Mouse (Mus musculus) small intestine, adult 2 months (tissue): ENCODE results near the gene Lrrc8c. TPM values are rescaled to one million over a fixed set of nuclear protein-coding genes. Genes with fewer than 3 reads are reported as not detected.
A peak's percentile ranks its signal among the peaks of the same experiment; 100 is the strongest.

ENCODE experiments used
- H3K27ac ChIP-seq: fragments of 200-500 bp; 2 replicates; pipeline ENCODE4 v1.5.1; 2012; ENCODE audit warnings: low read depth, low read length, control low read depth, inconsistent platforms; ENCODE audit not compliant: insufficient read depth
- H3K27me3 ChIP-seq: fragments of 200-500 bp; 2 replicates; pipeline ENCODE4 v1.6.1; 2012; ENCODE audit warnings: mild to moderate bottlenecking, moderate library complexity, low read length, inconsistent platforms; ENCODE audit not compliant: control insufficient read depth, insufficient read depth
- H3K36me3 ChIP-seq: fragments of 200-500 bp; 2 replicates; pipeline ENCODE4 v1.6.1; 2012; ENCODE audit warnings: mild to moderate bottlenecking, low read length, control low read depth, inconsistent platforms; ENCODE audit not compliant: control insufficient read depth, insufficient read depth
- H3K4me1 ChIP-seq: fragments of 200-500 bp; 2 replicates; pipeline ENCODE4 v1.6.1; 2012; ENCODE audit warnings: low read length, inconsistent platforms, mixed read lengths; ENCODE audit not compliant: control insufficient read depth, insufficient read depth, insufficient read length
- H3K4me3 ChIP-seq: fragments of 200-500 bp; 2 replicates; pipeline ENCODE4 v1.5.1; 2012; ENCODE audit warnings: low read depth, mild to moderate bottlenecking, control low read depth, inconsistent platforms, low read length, moderate library complexity
- CTCF ChIP-seq: fragments of 200-500 bp; IDR thresholded peaks from 2 replicates; pipeline ENCODE4 v1.5.1; 2012; ENCODE audit warnings: low read depth, mild to moderate bottlenecking, control low read depth, inconsistent platforms, low read length, moderate library complexity, mixed read lengths; ENCODE audit not compliant: insufficient replicate concordance, insufficient read length; ENCODE audit errors: extremely low read depth
- POLR2A ChIP-seq: fragments of 200-500 bp; IDR thresholded peaks from 2 replicates; pipeline ENCODE4 v1.6.1; 2012; ENCODE audit warnings: low read depth, mild to moderate bottlenecking, control low read depth, inconsistent platforms, low read length, moderate library complexity
- WGBS: fragments of 180-500 bp; shearing (Covaris S2); methylation state at CpG from one replicate; pipeline ENCODE4 v1.1.7; 2018; 5-methylcytosine and 5-hydroxymethylcytosine counted together
- polyA plus RNA-seq: library from polyadenylated mRNA; depleted of rRNA; stranded (reverse); fragments of >200 nt; gene quantifications from 2 replicates; pipeline ENCODE4 v1.2.3, GENCODE M21; 2012

The Lrrc8c gene
- polyA plus RNA-seq, 1 experiment, result 7.6 TPM

DNA sequence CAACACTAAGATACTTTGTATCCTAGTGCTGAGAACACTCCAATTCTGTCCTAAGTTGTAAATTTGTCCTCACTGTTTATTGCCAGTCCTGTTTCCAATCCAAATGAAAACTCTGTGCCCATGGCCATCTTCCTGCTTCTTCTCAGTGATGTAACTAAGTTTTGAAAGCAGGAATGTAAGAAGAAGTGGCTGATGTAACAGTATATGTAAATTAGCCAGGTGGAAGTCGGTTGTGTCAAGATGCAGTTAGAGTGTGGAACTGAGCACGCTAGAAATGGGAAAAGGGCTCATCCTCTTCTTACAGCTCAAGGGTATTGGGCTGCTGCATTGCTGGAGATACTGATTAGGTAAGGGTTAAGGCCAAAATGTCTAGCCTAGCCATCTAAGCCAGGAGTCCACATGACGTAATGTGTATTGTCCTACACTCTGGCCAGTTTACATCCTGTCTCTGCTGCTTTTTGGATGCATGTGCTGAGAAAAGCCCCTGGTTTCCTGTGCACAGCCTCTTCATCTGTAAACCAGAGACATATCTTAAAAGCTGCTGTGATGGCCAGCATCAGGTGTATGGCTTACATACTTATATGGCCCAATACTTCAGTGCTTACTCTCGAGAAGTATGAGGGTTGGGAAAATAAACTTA, 104.0 kb downstream of the Lrrc8c start:
- Histone ChIP-seq H3K27me3 (no peaks in the 10 kb centered on the region), H3K36me3 (no peaks in the 10 kb centered on the region), H3K27ac (peak overlapping the region; percentile 54; the same call in 1 of the 2 replicates), H3K4me1 (peaks cover 3% of the 10 kb centered on the region), H3K4me3 (no peak overlapping the region)
- 58% methylated on average over 4 of the region's 4 CpGs for WGBS
- TF ChIP-seq CTCF, result no peak
- no peak for TF ChIP-seq POLR2A

DNA sequence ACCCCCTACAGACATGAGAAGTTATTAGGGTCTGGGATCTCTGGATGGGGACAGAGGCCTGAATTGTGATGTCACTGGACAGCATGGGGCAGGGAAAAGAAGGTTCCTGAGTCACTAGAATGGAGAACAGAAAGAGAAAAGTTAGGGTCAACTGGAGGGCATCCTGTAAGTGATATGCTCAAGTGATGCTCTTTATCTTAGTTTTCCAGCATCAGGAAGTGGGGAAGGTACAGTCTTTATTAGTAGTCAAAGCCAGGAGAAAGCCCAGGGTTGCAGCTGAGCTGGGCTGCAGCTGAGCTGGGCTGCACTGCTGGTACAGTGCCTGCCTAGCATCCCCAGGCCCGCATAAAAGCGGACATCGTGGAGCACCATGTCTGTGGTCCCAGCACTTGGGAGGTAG, 105.1 kb downstream of the Lrrc8c start:
- WGBS, result 96% methylated on average over 3 of the region's 3 CpGs
- no peaks in the 10 kb centered on the region for H3K27me3 ChIP-seq
- H3K27ac ChIP-seq, result no peak overlapping the region
- H3K4me3 ChIP-seq, result no peak overlapping the region
- no peaks in the 10 kb centered on the region for H3K36me3 ChIP-seq
- peaks cover 3% of the 10 kb centered on the region for H3K4me1 ChIP-seq
- no peak for TF ChIP-seq POLR2A
- TF ChIP-seq CTCF, result no peak

DNA sequence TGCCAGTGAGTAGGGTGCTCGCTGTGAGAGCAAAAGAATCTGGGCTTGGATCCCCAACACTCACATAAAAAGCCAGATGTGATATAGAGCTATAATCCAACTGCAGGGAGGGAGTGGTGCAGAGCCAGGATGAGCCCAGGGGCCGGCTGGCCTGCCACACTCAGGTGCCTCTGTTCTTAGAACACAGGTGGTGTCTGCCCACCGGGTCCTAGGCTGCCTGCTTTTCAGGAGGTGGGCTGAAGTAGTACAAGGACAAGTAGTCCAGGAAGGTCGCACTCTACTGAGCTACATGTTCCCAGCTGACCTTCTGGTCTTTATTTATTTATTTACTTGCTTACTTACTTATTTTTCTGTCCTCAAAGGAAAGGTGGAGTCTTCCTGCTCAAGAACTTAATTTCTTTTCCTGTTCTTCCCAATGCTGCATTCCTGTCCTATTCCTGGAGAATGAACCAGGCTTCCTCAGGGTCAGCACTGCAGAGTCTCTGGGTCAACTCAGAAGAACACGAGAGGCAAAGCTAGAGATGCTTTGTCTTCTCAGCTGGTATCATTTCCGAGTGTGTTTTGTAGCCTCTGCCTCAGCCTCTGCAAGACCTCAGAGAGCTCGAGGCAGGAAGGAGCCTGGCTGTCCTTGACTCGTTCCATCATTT, 106.4 kb downstream of the Lrrc8c start:
- WGBS, result 71% methylated on average over 8 of the region's 8 CpGs
- TF ChIP-seq CTCF (no peak), POLR2A (no peak)
- H3K4me3 ChIP-seq, result no peak overlapping the region
- peak overlapping the region; percentile 30 for H3K27ac ChIP-seq
- no peaks in the 10 kb centered on the region for H3K36me3 ChIP-seq
- peaks cover 3% of the 10 kb centered on the region for H3K4me1 ChIP-seq
- no peaks in the 10 kb centered on the region for H3K27me3 ChIP-seq

DNA sequence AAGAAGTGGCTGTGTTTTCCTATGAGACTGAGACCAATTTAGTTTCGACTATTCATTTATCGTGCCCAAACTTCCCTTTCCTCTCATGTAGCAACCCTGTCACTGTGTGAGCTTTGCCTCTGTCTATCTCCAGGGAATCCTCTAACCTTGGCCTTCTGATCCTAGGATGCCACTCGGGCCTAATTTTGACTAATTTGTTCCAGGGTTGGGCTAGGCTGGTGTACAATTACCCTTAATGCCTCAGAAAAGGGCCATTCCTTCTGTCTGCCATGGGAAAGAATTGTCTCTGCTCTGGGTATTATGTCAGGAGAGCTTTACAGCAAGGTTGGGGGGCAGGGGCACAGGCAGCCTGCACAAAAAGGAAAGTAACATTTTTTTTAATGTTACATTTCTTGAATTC, 107.2 kb downstream of the Lrrc8c start:
- peaks cover 3% of the 10 kb centered on the region for H3K4me1 ChIP-seq
- 63% methylated on average over 3 of the region's 3 CpGs for WGBS
- H3K4me3 ChIP-seq, result no peak overlapping the region
- TF ChIP-seq POLR2A, result no peak
- TF ChIP-seq CTCF, result no peak
- 0 out of 2 replicates have a peak overlapping the region, but pooled peaks have one; percentile 30 for H3K27ac ChIP-seq
- H3K27me3 ChIP-seq, result no peaks in the 10 kb centered on the region
- no peaks in the 10 kb centered on the region for H3K36me3 ChIP-seq

DNA sequence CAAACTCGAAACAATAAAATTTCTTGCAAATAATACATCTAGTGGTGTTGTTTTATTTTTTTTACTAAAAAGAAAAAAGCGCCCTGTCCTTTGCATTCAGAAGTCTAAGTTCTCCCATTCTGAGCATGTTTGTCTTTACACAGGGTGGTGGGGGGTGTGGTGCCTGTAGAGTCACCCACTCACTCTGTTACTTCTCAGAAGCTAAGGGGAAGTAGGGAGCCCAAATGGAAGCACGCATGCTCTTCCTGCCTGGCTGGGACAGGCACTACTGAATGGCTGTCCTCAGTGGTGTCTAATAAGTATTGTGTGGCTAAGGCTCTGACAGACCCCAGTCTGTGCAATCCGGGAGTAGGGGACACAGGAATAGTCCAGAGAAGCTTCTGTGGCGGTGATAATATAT, 107.9 kb downstream of the Lrrc8c start:
- Histone ChIP-seq H3K4me1 (peaks cover 3% of the 10 kb centered on the region), H3K27ac (no peak overlapping the region), H3K36me3 (no peaks in the 10 kb centered on the region), H3K27me3 (no peaks in the 10 kb centered on the region), H3K4me3 (no peak overlapping the region)
- 81% methylated on average over 5 of the region's 5 CpGs for WGBS
- no peak for TF ChIP-seq CTCF
- no peak for TF ChIP-seq POLR2A

DNA sequence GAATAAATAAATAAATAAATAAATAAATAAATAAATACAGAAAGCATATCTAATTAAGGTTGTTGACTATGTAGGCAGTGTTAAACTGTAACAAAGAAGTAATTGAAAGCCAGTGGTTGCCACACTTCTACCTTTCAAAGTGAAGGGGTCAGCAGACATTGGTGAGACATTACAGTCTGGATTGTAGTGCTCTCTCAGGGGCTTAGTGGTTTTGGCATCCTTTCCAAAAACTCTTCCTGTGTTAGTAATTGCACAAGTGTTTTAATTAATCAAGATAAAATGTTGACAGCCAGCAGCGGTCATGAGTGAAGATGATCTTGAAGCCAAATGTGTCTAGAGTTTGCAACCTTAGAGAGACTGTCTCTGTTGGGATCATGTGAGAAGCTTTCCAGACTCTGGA, 110.8 kb downstream of the Lrrc8c start:
- Histone ChIP-seq H3K27me3 (no peaks in the 10 kb centered on the region), H3K4me3 (no peak overlapping the region), H3K27ac (no peak overlapping the region), H3K4me1 (0 out of 2 replicates have a peak, but pooled peaks cover 3% of the 10 kb centered on the region), H3K36me3 (no peaks in the 10 kb centered on the region)
- 71% methylated on average over 1 of the region's 1 CpGs for WGBS
- no peak for TF ChIP-seq CTCF
- no peak for TF ChIP-seq POLR2A

DNA sequence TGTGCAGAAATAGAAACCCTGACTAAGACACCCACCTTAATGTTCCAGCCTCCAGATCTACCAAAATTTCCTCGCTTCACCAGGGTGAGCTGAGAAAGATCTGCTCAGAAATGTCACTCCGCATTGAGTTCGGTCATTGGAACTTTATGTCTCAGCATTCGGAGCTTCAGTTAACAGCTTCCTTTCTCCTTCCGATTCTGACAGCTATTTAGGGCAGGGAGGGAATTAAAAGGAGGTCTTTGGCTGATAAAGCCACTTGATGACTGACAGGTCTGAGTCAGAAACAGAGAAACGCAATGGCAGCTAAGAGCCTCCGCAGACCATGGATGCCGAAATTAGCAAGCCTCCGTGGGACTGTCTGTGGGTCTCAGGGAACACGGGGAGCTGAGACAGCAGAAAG, 112.9 kb downstream of the Lrrc8c start:
- no peak overlapping the region for H3K27ac ChIP-seq
- no peak overlapping the region for H3K4me3 ChIP-seq
- H3K4me1 ChIP-seq, result no peaks in the 10 kb centered on the region
- 90% methylated on average over 10 of the region's 10 CpGs for WGBS
- TF ChIP-seq POLR2A (no peak), CTCF (no peak)
- H3K36me3 ChIP-seq, result no peaks in the 10 kb centered on the region
- no peaks in the 10 kb centered on the region for H3K27me3 ChIP-seq
